Mouse (Mus musculus) G1E (cell line): Measurements from ENCODE around the gene Ube2u. TPM values are rescaled to one million over a fixed set of nuclear protein-coding genes. Genes with fewer than 3 reads are reported as not detected.

ENCODE experiments used
- ATAC-seq: 2 replicates; pipeline ENCODE4 v1.8.0; 2016; ENCODE audit warnings: mild to moderate bottlenecking; ENCODE audit not compliant: insufficient number of reproducible peaks, poor library complexity, low FRiP score, severe bottlenecking; ENCODE audit errors: extremely low read depth
- DNase-seq: peaks from one replicate; pipeline ENCODE4 v3.0.0; 2012; ENCODE audit warnings: low spot score
- H3K27me3 ChIP-seq: 2 replicates; pipeline ENCODE4 v1.6.1; 2012; ENCODE audit warnings: mild to moderate bottlenecking, low read length, inconsistent platforms; ENCODE audit not compliant: insufficient read depth
- H3K36me3 ChIP-seq: replicated peaks from 2 replicates; pipeline ENCODE3; 2012; ENCODE audit warnings: mild to moderate bottlenecking, inconsistent platforms
- H3K4me1 ChIP-seq: 2 replicates; pipeline ENCODE4 v1.6.1; 2012; ENCODE audit warnings: low read depth, low read length, inconsistent platforms, mixed read lengths; ENCODE audit not compliant: insufficient read depth
- H3K4me3 ChIP-seq: 2 replicates; pipeline ENCODE4 v1.5.1; 2012; ENCODE audit warnings: low read depth, mild to moderate bottlenecking, inconsistent platforms, low read length, moderate library complexity, mixed read lengths
- H3K9me3 ChIP-seq: replicated peaks from 2 replicates; pipeline ENCODE4 v1.6.1; 2012; ENCODE audit warnings: inconsistent platforms
- CTCF ChIP-seq: IDR thresholded peaks from 2 replicates; pipeline ENCODE4 v1.5.1; 2012; ENCODE audit warnings: low read depth, low read length, inconsistent platforms, mixed read lengths
- GATA1 ChIP-seq: IDR thresholded peaks from 2 replicates; pipeline ENCODE4 v1.6.1; 2012; ENCODE audit warnings: borderline replicate concordance, low read length, inconsistent platforms, mixed read lengths
- GATA2 ChIP-seq: IDR thresholded peaks from 2 replicates; pipeline ENCODE4 v1.6.1; 2012; ENCODE audit warnings: low read depth, low read length, inconsistent platforms, borderline replicate concordance
- POLR2AphosphoS5 ChIP-seq: IDR thresholded peaks from 2 replicates; pipeline ENCODE4 v1.6.1; 2012; ENCODE audit warnings: low read depth, low read length, inconsistent platforms; ENCODE audit not compliant: insufficient replicate concordance
- TAL1 ChIP-seq: conservative IDR thresholded peaks from 2 replicates; pipeline ENCODE4 v1.6.1; 2012; ENCODE audit warnings: low read depth, low read length, inconsistent platforms, mixed read lengths
- polyA plus RNA-seq: library from polyadenylated mRNA; stranded (reverse); fragments of >175 nt; gene quantifications from 2 replicates; pipeline ENCODE4 v1.2.3, GENCODE M21; 2012
- total RNA-seq, 2 experiments: library from RNA; stranded (forward) in 1 of 2; stranded (reverse) in 1 of 2; fragments of 200-1000 nt in 1 of 2; fragments of >200 nt in 1 of 2; fragmentation: Nextera tagmentation in 1 of 2; gene quantifications; 2 replicates each; pipeline ENCODE4 v1.2.3; 2014 to 2017

Ube2u gene
- not detected in 2 replicates for total RNA-seq (2014; fragmentation: Nextera tagmentation)
- total RNA-seq (2017), result not detected in 2 replicates
- polyA plus RNA-seq, result not detected in 2 replicates

- Histone ChIP-seq H3K4me1 (no peaks in the 10 kb centered on the region), H3K27me3 (no peaks in the 10 kb centered on the region), H3K9me3 (peaks cover 7% of the 10 kb centered on the region; the same call in 1 of the 2 replicates), H3K36me3 (no peaks in the 10 kb centered on the region), H3K4me3 (no peak within 1 kb of the TSS)
- ATAC-seq (no peak), DNase-seq (no peak)
- no peak for TF ChIP-seq TAL1
- TF ChIP-seq GATA1, result no peak
- TF ChIP-seq POLR2AphosphoS5, result no peak
- TF ChIP-seq GATA2, result no peak
- TF ChIP-seq CTCF, result no peak
Observed at GRCm38 (mm10) chr4:100478592-100479321, at the start of gene Ube2u. Ube2u (plus strand) TSS chr4:100478849.

DNA sequence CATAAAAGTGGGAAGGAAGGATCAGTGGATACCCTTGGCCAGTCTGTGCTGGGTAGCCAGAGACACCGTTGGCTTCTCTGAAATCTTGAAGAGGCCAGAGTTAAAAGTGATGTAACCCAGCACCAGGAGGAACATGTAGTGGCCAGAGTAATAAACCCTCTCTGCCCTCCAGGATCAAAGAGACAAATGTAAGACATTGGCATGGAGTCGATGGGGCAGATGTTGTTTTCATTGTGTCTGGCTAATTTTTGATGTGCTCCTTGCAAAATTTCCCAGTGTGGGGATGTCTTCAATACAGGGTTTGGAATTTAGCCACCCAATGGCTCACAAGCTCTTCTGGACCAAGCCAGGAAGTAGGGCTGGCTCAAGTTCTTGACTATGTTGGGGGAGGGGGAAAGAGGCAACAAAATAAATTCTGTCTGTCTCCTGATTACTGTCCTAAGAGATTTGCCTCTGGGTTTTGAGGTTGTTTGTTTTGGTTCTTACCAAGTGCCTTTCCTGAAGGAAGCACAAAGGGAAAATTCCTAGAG is 49.2 kb upstream of the Ube2u start:
- DNase-seq, result no peak
- Histone ChIP-seq H3K4me1 (no peaks in the 10 kb centered on the region), H3K27me3 (no peaks in the 10 kb centered on the region), H3K36me3 (no peaks in the 10 kb centered on the region), H3K4me3 (no peak overlapping the region), H3K9me3 (peaks cover 5% of the 10 kb centered on the region; the same call in 1 of the 2 replicates)
- ATAC-seq, result no peak
- TF ChIP-seq GATA2 (no peak), CTCF (no peak), GATA1 (no peak), TAL1 (no peak), POLR2AphosphoS5 (no peak)

DNA sequence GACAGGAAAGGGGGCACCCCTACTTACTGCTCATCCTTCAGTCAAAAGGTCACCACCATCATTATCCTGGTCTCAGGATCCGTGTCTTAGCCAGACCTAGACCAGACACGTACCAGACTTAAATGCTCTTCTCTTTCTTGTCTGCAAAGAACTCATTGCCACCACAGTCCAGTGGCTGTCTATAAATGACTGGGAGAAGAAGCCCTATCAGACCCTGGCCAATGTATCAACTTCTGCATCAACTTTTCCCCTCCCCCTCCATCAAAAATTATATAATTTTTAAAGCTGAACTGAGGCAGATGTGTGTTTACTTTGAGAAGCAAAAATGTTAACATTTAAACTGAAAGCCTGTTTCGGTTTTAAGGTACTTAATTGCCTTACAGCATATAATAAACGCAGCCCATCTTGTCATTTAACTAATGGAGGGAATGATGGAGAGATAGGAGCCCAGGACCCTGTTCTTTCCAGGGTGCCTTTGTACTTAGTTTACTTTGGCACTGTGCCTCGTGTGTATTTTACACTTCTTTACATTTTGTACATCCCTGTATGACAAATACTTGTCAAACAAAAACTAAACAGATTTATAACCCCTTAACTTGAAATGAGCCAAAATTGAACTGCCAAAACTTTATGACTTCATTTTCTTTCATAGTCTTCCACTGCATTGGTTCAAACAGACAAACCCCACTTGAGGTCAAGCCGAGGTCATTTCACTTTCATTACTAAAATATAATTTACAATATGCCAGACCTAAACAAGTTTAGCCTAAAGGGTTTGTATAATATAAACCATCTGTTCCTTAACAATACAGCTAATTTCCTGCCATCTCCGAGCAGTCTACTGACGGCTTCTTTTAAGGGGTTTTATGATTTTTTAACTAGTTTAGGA is 43.1 kb upstream of the Ube2u start:
- no peaks in the 10 kb centered on the region for H3K27me3 ChIP-seq
- H3K4me1 ChIP-seq, result no peaks in the 10 kb centered on the region
- H3K36me3 ChIP-seq, result no peaks in the 10 kb centered on the region
- 0 out of 2 replicates have a peak, but pooled peaks cover 2% of the 10 kb centered on the region for H3K9me3 ChIP-seq
- DNase-seq (no peak), ATAC-seq (no peak)
- H3K4me3 ChIP-seq, result no peak overlapping the region
- TF ChIP-seq POLR2AphosphoS5, result no peak
- no peak for TF ChIP-seq CTCF
- TF ChIP-seq GATA1, result no peak
- no peak for TF ChIP-seq TAL1
- no peak for TF ChIP-seq GATA2

- Histone ChIP-seq H3K4me1 (no peaks in the 10 kb centered on the region), H3K36me3 (no peaks in the 10 kb centered on the region), H3K27me3 (no peaks in the 10 kb centered on the region), H3K9me3 (peaks cover 8% of the 10 kb centered on the region), H3K4me3 (no peak overlapping the region)
- DNase-seq (no peak), ATAC-seq (no peak)
- TF ChIP-seq GATA2 (no peak), POLR2AphosphoS5 (no peak), TAL1 (no peak), GATA1 (no peak), CTCF (no peak)
Observed at GRCm38 (mm10) chr4:100436169-100436547, 42.5 kb upstream of the Ube2u start.

DNA sequence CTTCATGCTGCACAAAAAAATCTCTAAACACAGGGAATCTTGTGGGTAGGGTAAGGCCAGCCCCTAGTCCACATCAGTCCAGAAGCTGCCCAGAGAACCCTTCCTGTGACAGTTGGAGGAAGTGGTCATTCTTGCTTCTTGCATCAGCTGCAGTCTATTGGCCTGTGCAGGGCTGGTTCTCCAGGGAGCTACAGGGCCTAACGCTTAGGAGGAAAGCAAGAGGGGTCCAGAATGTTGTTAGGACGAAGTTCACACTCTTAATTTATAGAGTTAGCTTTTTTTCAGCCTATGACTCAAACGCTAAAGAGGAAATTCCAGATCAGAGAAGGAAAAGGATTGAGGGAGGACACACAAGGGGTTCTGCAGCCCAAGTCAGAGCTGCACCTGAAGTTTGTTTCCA is 31.8 kb upstream of the Ube2u start:
- ATAC-seq, result no peak
- no peak for DNase-seq

GRCm38 (mm10) chr4:100462493-100463120 is 16.0 kb upstream of the Ube2u start:
- TF ChIP-seq GATA1 (no peak), POLR2AphosphoS5 (no peak), TAL1 (no peak), GATA2 (no peak), CTCF (no peak)
- H3K9me3 ChIP-seq, result no peaks in the 10 kb centered on the region
- no peaks in the 10 kb centered on the region for H3K27me3 ChIP-seq
- H3K4me3 ChIP-seq, result no peak overlapping the region
- DNase-seq (no peak), ATAC-seq (no peak)
- H3K36me3 ChIP-seq, result no peaks in the 10 kb centered on the region
- no peaks in the 10 kb centered on the region for H3K4me1 ChIP-seq

More for the DNA sequence above, 31.8 kb upstream of the Ube2u start:
- H3K9me3 ChIP-seq, result peaks cover 11% of the 10 kb centered on the region
- no peaks in the 10 kb centered on the region for H3K27me3 ChIP-seq
- H3K4me3 ChIP-seq, result no peak overlapping the region
- TF ChIP-seq GATA2, result no peak
- no peak for TF ChIP-seq TAL1
- TF ChIP-seq POLR2AphosphoS5, result no peak
- no peak for TF ChIP-seq GATA1
- TF ChIP-seq CTCF, result no peak
- H3K36me3 ChIP-seq, result no peaks in the 10 kb centered on the region
- no peaks in the 10 kb centered on the region for H3K4me1 ChIP-seq
